Mouse (Mus musculus): Measurements from ENCODE around the gene Lamp1. TPM values are rescaled to one million over a fixed set of nuclear protein-coding genes. Genes with fewer than 3 reads are reported as not detected.
"Not testable (repeated sequence)": the region's sequence is repeated elsewhere in the genome, so short reads cannot be mapped to it uniquely, and the experiment has no call there.

Lamp1 gene
- polyA plus RNA-seq, 1 experiment: 555 TPM

DNA sequence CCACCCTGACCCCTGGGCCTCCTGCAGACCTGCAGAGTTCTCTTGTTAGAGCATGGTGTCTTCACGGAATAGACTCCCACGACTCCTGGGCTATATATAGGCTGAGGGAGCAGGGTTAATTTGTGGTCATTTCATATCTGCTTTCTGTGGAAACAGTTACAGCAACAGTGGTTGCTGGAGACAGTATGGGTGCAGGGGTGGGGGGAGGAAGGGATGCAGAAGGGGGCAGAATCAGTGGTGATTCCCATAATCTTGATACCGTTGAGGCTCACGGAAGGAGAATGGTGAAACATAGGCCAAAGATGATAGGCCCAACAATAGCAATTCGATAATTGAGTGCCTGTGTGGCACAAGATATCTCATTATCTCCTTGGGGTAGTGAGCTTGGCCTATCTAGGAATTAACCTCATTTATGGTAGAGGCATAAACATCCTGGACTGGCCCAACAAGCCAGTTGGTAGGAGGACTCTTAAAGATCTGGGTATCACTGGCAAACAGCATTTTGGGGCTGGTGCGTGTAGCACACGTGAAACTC is 36.0 kb upstream of the Lamp1 start:
- DNase-seq: no peak
- H3K4me1 ChIP-seq (ENCODE audit: control insufficient read depth, insufficient read depth, low read length): no peaks in the 10 kb centered on the region
- no peak overlapping the region for H3K27ac ChIP-seq (ENCODE audit: insufficient read depth, low read length)
- no peak for TF ChIP-seq CTCF (IDR thresholded peaks at IDR 0.05; ENCODE audit: borderline replicate concordance, insufficient read depth, low read depth, low read length)
- no peak for TF ChIP-seq POLR2A (IDR thresholded peaks at IDR 0.05; ENCODE audit: borderline replicate concordance, insufficient read depth, low read length)
- 96% methylated on average over 7 of the region's 7 CpGs for WGBS
- no peak overlapping the region for H3K4me3 ChIP-seq (replicated peaks; ENCODE audit: insufficient read depth, low read depth, low read length)
- H3K27me3 ChIP-seq (ENCODE audit: control insufficient read depth, insufficient read depth, low read length): no peaks in the 10 kb centered on the region

GRCm38 (mm10) chr8:13124897-13125296 is 34.1 kb upstream of the Lamp1 start:
- Histone ChIP-seq H3K4me1 (ENCODE audit: control insufficient read depth, insufficient read depth, low read length) (no peaks in the 10 kb centered on the region), H3K4me3 (replicated peaks; ENCODE audit: insufficient read depth, low read depth, low read length) (no peak overlapping the region), H3K27me3 (ENCODE audit: control insufficient read depth, insufficient read depth, low read length) (no peaks in the 10 kb centered on the region), H3K27ac (ENCODE audit: insufficient read depth, low read length) (no peak overlapping the region)
- TF ChIP-seq CTCF (IDR thresholded peaks at IDR 0.05; ENCODE audit: borderline replicate concordance, insufficient read depth, low read depth, low read length) (no peak), POLR2A (IDR thresholded peaks at IDR 0.05; ENCODE audit: borderline replicate concordance, insufficient read depth, low read length) (no peak)
- WGBS: 93% methylated on average over 8 of the region's 8 CpGs
- DNase-seq: no peak

GRCm38 (mm10) chr8:13132220-13132619 is 26.7 kb upstream of the Lamp1 start:
- H3K4me1 ChIP-seq (ENCODE audit: control insufficient read depth, insufficient read depth, low read length); H3K4me3 ChIP-seq (replicated peaks; ENCODE audit: insufficient read depth, low read depth, low read length); H3K27me3 ChIP-seq (ENCODE audit: control insufficient read depth, insufficient read depth, low read length); H3K27ac ChIP-seq (ENCODE audit: insufficient read depth, low read length): not testable (repeated sequence)
- peak; percentile 51 to 56 for DNase-seq
- TF ChIP-seq CTCF (IDR thresholded peaks at IDR 0.05; ENCODE audit: borderline replicate concordance, insufficient read depth, low read depth, low read length): peak; percentile 55; the same call in 1 of the 2 replicates
- WGBS: 46% methylated on average over 9 of the region's 9 CpGs

- DNase-seq: no peak
- H3K27ac ChIP-seq (ENCODE audit: insufficient read depth, low read length): no peak overlapping the region
- no peak overlapping the region for H3K4me3 ChIP-seq (replicated peaks; ENCODE audit: insufficient read depth, low read depth, low read length)
- TF ChIP-seq CTCF (IDR thresholded peaks at IDR 0.05; ENCODE audit: borderline replicate concordance, insufficient read depth, low read depth, low read length): no peak
- no peak for TF ChIP-seq POLR2A (IDR thresholded peaks at IDR 0.05; ENCODE audit: borderline replicate concordance, insufficient read depth, low read length)
- no peaks in the 10 kb centered on the region for H3K27me3 ChIP-seq (ENCODE audit: control insufficient read depth, insufficient read depth, low read length)
- 91% methylated on average over 6 of the region's 6 CpGs for WGBS
- H3K4me1 ChIP-seq (ENCODE audit: control insufficient read depth, insufficient read depth, low read length): no peaks in the 10 kb centered on the region; the same call in 1 of the 2 replicates
Observed at GRCm38 (mm10) chr8:13139641-13140182, 19.2 kb upstream of the Lamp1 start.

GRCm38 (mm10) chr8:13141681-13142080 is 17.3 kb upstream of the Lamp1 start:
- 92% methylated on average over 5 of the region's 5 CpGs for WGBS
- TF ChIP-seq POLR2A (IDR thresholded peaks at IDR 0.05; ENCODE audit: borderline replicate concordance, insufficient read depth, low read length): no peak
- TF ChIP-seq CTCF (IDR thresholded peaks at IDR 0.05; ENCODE audit: borderline replicate concordance, insufficient read depth, low read depth, low read length): no peak
- H3K4me1 ChIP-seq (ENCODE audit: control insufficient read depth, insufficient read depth, low read length): no peaks in the 10 kb centered on the region; the same call in 1 of the 2 replicates

DNA sequence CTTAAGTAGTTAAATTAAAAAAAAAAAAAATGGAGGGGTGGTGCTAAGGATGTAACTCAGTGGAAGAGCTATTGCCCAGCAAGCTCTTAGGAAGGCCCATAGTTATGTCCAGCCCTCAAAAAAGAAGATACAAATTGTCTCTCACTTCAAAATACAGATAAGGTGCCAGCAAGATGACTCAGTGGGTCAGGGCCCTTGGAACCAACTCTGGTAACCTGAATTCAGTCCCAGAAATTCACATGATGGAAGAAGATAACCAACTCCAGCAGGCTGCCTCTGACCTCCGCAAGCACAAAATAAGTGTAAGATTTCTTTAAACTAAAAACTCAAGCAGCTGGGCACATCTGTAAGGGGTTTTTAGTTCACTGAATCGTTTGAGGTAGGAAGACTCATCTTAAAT is 10.5 kb upstream of the Lamp1 start:
- no peak for DNase-seq
- TF ChIP-seq CTCF (IDR thresholded peaks at IDR 0.05; ENCODE audit: borderline replicate concordance, insufficient read depth, low read depth, low read length) (no peak), POLR2A (IDR thresholded peaks at IDR 0.05; ENCODE audit: borderline replicate concordance, insufficient read depth, low read length) (no peak)
- WGBS: 90% methylated on average over 2 of the region's 2 CpGs
- H3K4me1 ChIP-seq (ENCODE audit: control insufficient read depth, insufficient read depth, low read length): peaks cover 2% of the 10 kb centered on the region; the same call in 1 of the 2 replicates
- no peak overlapping the region for H3K4me3 ChIP-seq (replicated peaks; ENCODE audit: insufficient read depth, low read depth, low read length)
- H3K27me3 ChIP-seq (ENCODE audit: control insufficient read depth, insufficient read depth, low read length): no peaks in the 10 kb centered on the region
- no peak overlapping the region for H3K27ac ChIP-seq (ENCODE audit: insufficient read depth, low read length)

More at GRCm38 (mm10) chr8:13141681-13142080, 17.3 kb upstream of the Lamp1 start:
- H3K27me3 ChIP-seq (ENCODE audit: control insufficient read depth, insufficient read depth, low read length): no peaks in the 10 kb centered on the region
- H3K27ac ChIP-seq (ENCODE audit: insufficient read depth, low read length): no peak overlapping the region
- no peak for DNase-seq
- no peak overlapping the region for H3K4me3 ChIP-seq (replicated peaks; ENCODE audit: insufficient read depth, low read depth, low read length)

- no peak for DNase-seq
- Histone ChIP-seq H3K27me3 (ENCODE audit: control insufficient read depth, insufficient read depth, low read length) (no peaks in the 10 kb centered on the region), H3K4me3 (replicated peaks; ENCODE audit: insufficient read depth, low read depth, low read length) (no peak overlapping the region), H3K27ac (ENCODE audit: insufficient read depth, low read length) (no peak overlapping the region), H3K4me1 (ENCODE audit: control insufficient read depth, insufficient read depth, low read length) (peaks cover 2% of the 10 kb centered on the region; the same call in 1 of the 2 replicates)
- WGBS: 99% methylated on average over 2 of the region's 2 CpGs
- TF ChIP-seq POLR2A (IDR thresholded peaks at IDR 0.05; ENCODE audit: borderline replicate concordance, insufficient read depth, low read length) (no peak), CTCF (IDR thresholded peaks at IDR 0.05; ENCODE audit: borderline replicate concordance, insufficient read depth, low read depth, low read length) (no peak)
Observed at GRCm38 (mm10) chr8:13149287-13149686, 9.7 kb upstream of the Lamp1 start.

DNA sequence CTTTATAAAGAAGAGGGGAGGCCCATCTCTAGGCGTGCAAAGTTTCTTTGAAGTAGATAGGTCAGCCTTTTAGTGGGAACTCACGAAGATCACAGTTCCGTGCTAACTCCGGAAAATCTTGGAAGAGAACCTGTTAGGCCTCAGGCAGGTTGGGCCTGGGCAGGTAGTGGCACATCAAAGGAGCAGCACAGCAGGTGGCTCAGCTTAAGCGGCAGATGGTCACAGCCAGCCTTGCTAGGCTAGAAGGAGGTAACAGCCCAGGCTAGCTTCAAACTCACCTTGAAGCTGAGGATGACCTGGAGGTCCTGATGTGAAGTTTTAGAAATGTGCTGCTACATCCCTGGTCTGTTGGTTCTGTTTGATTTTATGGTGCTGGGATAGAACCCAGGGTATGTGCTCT is 9.1 kb upstream of the Lamp1 start:
- H3K4me3 ChIP-seq (replicated peaks; ENCODE audit: insufficient read depth, low read depth, low read length): no peak overlapping the region
- H3K27ac ChIP-seq (ENCODE audit: insufficient read depth, low read length): no peak overlapping the region
- H3K27me3 ChIP-seq (ENCODE audit: control insufficient read depth, insufficient read depth, low read length): no peaks in the 10 kb centered on the region
- DNase-seq: peak; percentile 39 to 45
- TF ChIP-seq CTCF (IDR thresholded peaks at IDR 0.05; ENCODE audit: borderline replicate concordance, insufficient read depth, low read depth, low read length) (no peak), POLR2A (IDR thresholded peaks at IDR 0.05; ENCODE audit: borderline replicate concordance, insufficient read depth, low read length) (no peak)
- peaks cover 2% of the 10 kb centered on the region; the same call in 1 of the 2 replicates for H3K4me1 ChIP-seq (ENCODE audit: control insufficient read depth, insufficient read depth, low read length)
- 36% methylated on average over 5 of the region's 5 CpGs for WGBS

All from cerebellum, adult 2 months (tissue).